Mouse (Mus musculus) C2C12 (cell line): ENCODE results near the gene Fam83d.

Source experiments
- CEBPB ChIP-seq: IDR thresholded peaks from one replicate; pipeline ENCODE4 v1.6.1; 2011; ENCODE audit warnings: low read depth, mild to moderate bottlenecking, control low read depth, moderate library complexity
- CTCF ChIP-seq: IDR thresholded peaks from one replicate; pipeline ENCODE4 v1.5.1; 2011; ENCODE audit not compliant: control insufficient read depth, insufficient read depth, insufficient read length
- MYOD1 ChIP-seq: IDR thresholded peaks from one replicate; pipeline ENCODE4 v1.6.1; 2011; ENCODE audit warnings: low read depth; ENCODE audit not compliant: control insufficient read depth, insufficient read length
- MYOG ChIP-seq: IDR thresholded peaks from one replicate; pipeline ENCODE4 v1.6.1; 2011; ENCODE audit not compliant: control insufficient read depth, insufficient read length; ENCODE audit errors: extremely low read depth
- USF1 ChIP-seq: IDR thresholded peaks from one replicate; pipeline ENCODE4 v1.6.1; 2011; ENCODE audit warnings: low read depth, mild to moderate bottlenecking, control low read depth, moderate library complexity

- TF ChIP-seq CTCF: no peak
- no peak for TF ChIP-seq USF1
- no peak for TF ChIP-seq MYOD1
- TF ChIP-seq CEBPB: no peak
- no peak for TF ChIP-seq MYOG
Observed at GRCm38 (mm10) chr2:158829746-158830145, 61.9 kb downstream of the Fam83d start.
